ENCODE assay signal across 10 mouse cellular contexts in the genomic region with DNA sequence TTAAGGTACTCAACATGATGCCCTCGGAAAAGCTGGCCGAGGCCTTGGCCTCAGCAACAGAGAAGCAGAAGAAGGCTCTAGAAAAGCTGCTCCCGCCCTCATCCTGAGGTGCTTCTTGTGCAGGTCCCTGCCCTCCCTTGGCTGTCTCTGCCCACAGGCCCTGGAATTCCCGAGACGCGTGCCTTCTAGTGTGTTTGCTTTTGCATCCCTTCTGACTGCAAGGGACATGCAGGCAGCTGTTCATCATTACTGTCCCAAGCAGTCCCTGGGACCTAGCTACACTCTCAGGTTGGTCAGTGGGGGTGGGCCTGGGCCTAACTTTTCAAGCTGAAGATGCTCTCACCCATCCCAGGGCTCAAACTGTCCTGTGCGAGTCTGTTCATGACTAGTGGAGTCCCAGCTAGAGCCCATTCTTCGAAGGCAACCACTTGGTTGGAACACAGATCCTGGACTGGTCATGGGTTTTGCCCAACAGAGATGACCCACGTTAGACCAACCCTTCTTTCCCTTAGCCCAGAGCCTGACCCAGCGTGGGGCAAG. TPM values are rescaled to one million over a fixed set of nuclear protein-coding genes. Genes with fewer than 3 reads are reported as not detected.
DNase-seq lines count a peak whose midpoint lies in the region; ATAC-seq and TF ChIP-seq lines count a peak whose summit lies in the region.
"Had no signal": no experiment of that assay in that cellular context is flagged by ENCODE, and none has a peak within 500 bp of the region (broad histone marks: within the 10 kb centered on the region; RNA-seq: fewer than 3 reads in every experiment).

No protein-coding gene starts in this region.

- peak overlapping the region; percentile 91; the same call in 1 of the 2 replicates for H3K4me2 ChIP-seq in heart, embryonic 12.5 days
- H3K4me2 ChIP-seq in lung, postnatal 0 days (replicated peaks; ENCODE audit: low read depth, low read length) = no peak overlapping the region
- peak overlapping the region; percentile 94 for H3K4me2 ChIP-seq in hindbrain, embryonic 12.5 days (replicated peaks)
- peak overlapping the region; percentile 91 for H3K4me2 ChIP-seq in neural tube, embryonic 14.5 days (ENCODE audit: low read depth, low read length)

- peaks cover 69% of the 10 kb centered on the region for H3K36me3 ChIP-seq in heart, embryonic 12.5 days
- peaks cover 26% of the 10 kb centered on the region for H3K36me3 ChIP-seq in lung, postnatal 0 days (ENCODE audit: insufficient read depth, low read length)
- H3K36me3 ChIP-seq in hindbrain, embryonic 12.5 days = peaks cover 75% of the 10 kb centered on the region
- peaks cover 44% of the 10 kb centered on the region for H3K36me3 ChIP-seq in neural tube, embryonic 14.5 days (ENCODE audit: control insufficient read depth, insufficient read depth, low read length)

- ATAC-seq in heart, embryonic 12.5 days (ENCODE audit: insufficient number of reproducible peaks, low FRiP score) = no peak
- no peak for ATAC-seq in lung, postnatal 0 days
- ATAC-seq in hindbrain, embryonic 12.5 days (ENCODE audit: low FRiP score) = no peak
- no peak for ATAC-seq in neural tube, embryonic 14.5 days (ENCODE audit: low read depth)

- no peak for TF ChIP-seq CTCF in lung, postnatal 0 days (IDR thresholded peaks at IDR 0.05)

- no peak overlapping the region for H3K27ac ChIP-seq in heart, embryonic 12.5 days (ENCODE audit: poor library complexity, severe bottlenecking)
- 0 out of 2 replicates have a peak overlapping the region, but pooled peaks have one; percentile 10 for H3K27ac ChIP-seq in lung, postnatal 0 days (ENCODE audit: low read length)
- no peak overlapping the region for H3K27ac ChIP-seq in hindbrain, embryonic 12.5 days
- no peak overlapping the region for H3K27ac ChIP-seq in neural tube, embryonic 14.5 days (ENCODE audit: low read depth, low read length)

- H3K27me3 ChIP-seq in heart, embryonic 12.5 days (replicated peaks) = no peaks in the 10 kb centered on the region
- H3K27me3 ChIP-seq in lung, postnatal 0 days (replicated peaks; ENCODE audit: insufficient read depth, low read length) = no peaks in the 10 kb centered on the region
- no peaks in the 10 kb centered on the region for H3K27me3 ChIP-seq in hindbrain, embryonic 12.5 days
- H3K27me3 ChIP-seq in neural tube, embryonic 14.5 days (ENCODE audit: control insufficient read depth, insufficient read depth, low read length) = no peaks in the 10 kb centered on the region

- H3K4me1 ChIP-seq in heart, embryonic 12.5 days (replicated peaks) = peaks cover 23% of the 10 kb centered on the region
- H3K4me1 ChIP-seq in lung, postnatal 0 days (ENCODE audit: insufficient read depth, low read depth, low read length) = peaks cover 4% of the 10 kb centered on the region; the same call in 1 of the 2 replicates
- peaks cover 13% of the 10 kb centered on the region for H3K4me1 ChIP-seq in hindbrain, embryonic 12.5 days
- peaks cover 8% of the 10 kb centered on the region for H3K4me1 ChIP-seq in neural tube, embryonic 14.5 days (ENCODE audit: control insufficient read depth, insufficient read depth, low read length)

- H3K9me3 ChIP-seq in heart, embryonic 12.5 days (replicated peaks) = no peaks in the 10 kb centered on the region
- no peaks in the 10 kb centered on the region for H3K9me3 ChIP-seq in lung, postnatal 0 days (ENCODE audit: low read length)
- no peaks in the 10 kb centered on the region for H3K9me3 ChIP-seq in hindbrain, embryonic 12.5 days (replicated peaks)
- no peaks in the 10 kb centered on the region for H3K9me3 ChIP-seq in neural tube, embryonic 14.5 days (ENCODE audit: control insufficient read depth, low read length)

- WGBS in heart, embryonic 12.5 days = 88% methylated on average over 10 of the region's 10 CpGs
- WGBS in lung, postnatal 0 days = 75% methylated on average over 10 of the region's 10 CpGs
- 91% methylated on average over 10 of the region's 10 CpGs for WGBS in hindbrain, embryonic 12.5 days
- WGBS in neural tube, embryonic 14.5 days = 92% methylated on average over 10 of the region's 10 CpGs

- TF ChIP-seq EP300 in lung, postnatal 0 days (IDR thresholded peaks at IDR 0.05) = no peak

- DNase-seq in heart, postnatal 4 days = no peak
- DNase-seq in lung, postnatal 0 days (ENCODE audit: low spot score) = no peak
- DNase-seq in lung, postnatal 4 days = no peak
- DNase-seq in spleen, adult 12 weeks (ENCODE audit: low spot score) = no peak
- no peak for DNase-seq in c-Kit-positive CD71-positive TER-119-positive erythroid progenitor cells, embryonic 14.5 days (ENCODE audit: low spot score)
- DNase-seq: cerebellum, adult 9-10 months; kidney, postnatal 10 days had no signal

- no peak overlapping the region for H3K9ac ChIP-seq in heart, embryonic 12.5 days
- no peak overlapping the region for H3K9ac ChIP-seq in lung, postnatal 0 days (replicated peaks; ENCODE audit: low read depth)
- peak overlapping the region; percentile 9 for H3K9ac ChIP-seq in hindbrain, embryonic 12.5 days
- no peak overlapping the region for H3K9ac ChIP-seq in neural tube, embryonic 14.5 days (replicated peaks; ENCODE audit: low read depth, low read length)

- no peak overlapping the region for H3K4me3 ChIP-seq in heart, embryonic 12.5 days
- H3K4me3 ChIP-seq in lung, postnatal 0 days (ENCODE audit: low read depth, low read length) = no peak overlapping the region
- H3K4me3 ChIP-seq in hindbrain, embryonic 12.5 days = peak overlapping the region; percentile 89
- peak overlapping the region; percentile 60; the same call in 1 of the 2 replicates for H3K4me3 ChIP-seq in neural tube, embryonic 14.5 days (ENCODE audit: low read depth, low read length)

RNA-seq across cellular contexts. Expression of gene Nudt16l1, which starts 1.8 kb away (rescaled TPM):
- polyA plus RNA-seq in heart, embryonic 12.5 days (2016; fragmentation: Nextera tagmentation; extraction: Ambion mirVana) = 92.3 and 97.3 TPM in 2 replicates
- 10 to 100 TPM; 50.7 to 51.3 TPM for total RNA-seq in heart, postnatal 4 days (2021)
- polyA plus RNA-seq in lung, postnatal 0 days (2015; fragmentation: Nextera tagmentation; extraction: Ambion mirVana) = 87.6 and 92.0 TPM in 2 replicates
- polyA plus RNA-seq in hindbrain, embryonic 12.5 days (2016; fragmentation: Nextera tagmentation; extraction: Ambion mirVana) = 121 and 134 TPM in 2 replicates
- 135 and 140 TPM in 2 replicates for polyA plus RNA-seq in neural tube, embryonic 14.5 days (2014; fragmentation: Nextera tagmentation; extraction: Ambion mirVana)

RNA-seq across cellular contexts. Expression of gene Anks3, which starts 23.6 kb away (rescaled TPM):
- 34.4 and 34.8 TPM in 2 replicates for polyA plus RNA-seq in heart, embryonic 12.5 days (2016; fragmentation: Nextera tagmentation; extraction: Ambion mirVana)
- total RNA-seq in heart, postnatal 4 days (2021) = 10 to 100 TPM; 22.4 to 24.3 TPM
- polyA plus RNA-seq in lung, postnatal 0 days (2015; fragmentation: Nextera tagmentation; extraction: Ambion mirVana) = 41.0 and 43.4 TPM in 2 replicates
- 66.7 and 68.0 TPM in 2 replicates for polyA plus RNA-seq in hindbrain, embryonic 12.5 days (2016; fragmentation: Nextera tagmentation; extraction: Ambion mirVana)
- 62.2 and 62.5 TPM in 2 replicates for polyA plus RNA-seq in neural tube, embryonic 14.5 days (2014; fragmentation: Nextera tagmentation; extraction: Ambion mirVana)

RNA-seq across cellular contexts. Expression of gene Mgrn1, which starts 54.3 kb away (rescaled TPM):
- 114 and 116 TPM in 2 replicates for polyA plus RNA-seq in heart, embryonic 12.5 days (2016; fragmentation: Nextera tagmentation; extraction: Ambion mirVana)
- 100 to 1,000 TPM; 170 to 187 TPM for total RNA-seq in heart, postnatal 4 days (2021)
- polyA plus RNA-seq in lung, postnatal 0 days (2015; fragmentation: Nextera tagmentation; extraction: Ambion mirVana) = 75.6 and 76.7 TPM in 2 replicates
- polyA plus RNA-seq in hindbrain, embryonic 12.5 days (2016; fragmentation: Nextera tagmentation; extraction: Ambion mirVana) = 91.1 and 94.0 TPM in 2 replicates
- 125 and 128 TPM in 2 replicates for polyA plus RNA-seq in neural tube, embryonic 14.5 days (2014; fragmentation: Nextera tagmentation; extraction: Ambion mirVana)

RNA-seq across cellular contexts. Expression of gene Sept12, which starts 57.3 kb away (rescaled TPM):
- not detected in 2 replicates for polyA plus RNA-seq in heart, embryonic 12.5 days (2016; fragmentation: Nextera tagmentation; extraction: Ambion mirVana)
- not detected for total RNA-seq in heart, postnatal 4 days (2021)
- 0.14 and 0.27 TPM in 2 replicates for polyA plus RNA-seq in lung, postnatal 0 days (2015; fragmentation: Nextera tagmentation; extraction: Ambion mirVana)
- polyA plus RNA-seq in hindbrain, embryonic 12.5 days (2016; fragmentation: Nextera tagmentation; extraction: Ambion mirVana) = not detected in 2 replicates
- polyA plus RNA-seq in neural tube, embryonic 14.5 days (2014; fragmentation: Nextera tagmentation; extraction: Ambion mirVana) = not detected in 2 replicates

Comparison
In these comparisons a context has a peak if more than half of its experiments do, and no peak if none do; other contexts are left out.
1. H3K4me3 ChIP-seq: peak in hindbrain, embryonic 12.5 days (single experiment) and neural tube, embryonic 14.5 days (single experiment); none in heart, embryonic 12.5 days (single experiment) and lung, postnatal 0 days (single experiment).